Mouse (Mus musculus): ENCODE data around the gene Acvr1c. TPM values are rescaled to one million over a fixed set of nuclear protein-coding genes. Genes with fewer than 3 reads are reported as not detected.

The Acvr1c gene
- polyA plus RNA-seq, 1 experiment from 2014 or later, result 0.32 TPM

GRCm38 (mm10) chr2:58281046-58281445 lies 76.6 kb downstream of the Acvr1c start:
- Histone ChIP-seq H3K4me2 (no peak overlapping the region), H3K27me3 (no peaks in the 10 kb centered on the region), H3K9ac (no peak overlapping the region), H3K9me3 (no peaks in the 10 kb centered on the region), H3K36me3 (no peaks in the 10 kb centered on the region), H3K27ac (no peak overlapping the region), H3K4me1 (no peaks in the 10 kb centered on the region), H3K4me3 (no peak overlapping the region)
- WGBS, result 69% methylated on average over 3 of the region's 3 CpGs
- no peak for ATAC-seq (ENCODE audit: insufficient number of reproducible peaks, insufficient read depth, low FRiP score, low TSS enrichment, low read depth)

- 87% methylated on average over 5 of the region's 5 CpGs for WGBS
- Histone ChIP-seq H3K4me3 (no peak overlapping the region), H3K4me1 (no peaks in the 10 kb centered on the region), H3K9ac (no peak overlapping the region), H3K36me3 (no peaks in the 10 kb centered on the region), H3K27me3 (no peaks in the 10 kb centered on the region), H3K4me2 (no peak overlapping the region), H3K9me3 (no peaks in the 10 kb centered on the region), H3K27ac (no peak overlapping the region)
- no peak for ATAC-seq (ENCODE audit: insufficient number of reproducible peaks, insufficient read depth, low FRiP score, low TSS enrichment, low read depth)
These were observed 78.5 kb downstream of the Acvr1c start for GRCm38 (mm10) chr2:58279163-58279562.

GRCm38 (mm10) chr2:58276454-58276853 lies 81.2 kb downstream of the Acvr1c start:
- Histone ChIP-seq H3K4me3 (no peak overlapping the region), H3K9ac (no peak overlapping the region), H3K4me2 (no peak overlapping the region), H3K9me3 (no peaks in the 10 kb centered on the region), H3K27me3 (no peaks in the 10 kb centered on the region), H3K27ac (no peak overlapping the region), H3K36me3 (no peaks in the 10 kb centered on the region), H3K4me1 (no peaks in the 10 kb centered on the region)
- 86% methylated on average over 7 of the region's 7 CpGs for whole genome bisulfite sequencing
- ATAC-seq (ENCODE audit: insufficient number of reproducible peaks, insufficient read depth, low FRiP score, low TSS enrichment, low read depth), result no peak

GRCm38 (mm10) chr2:58240639-58241038 lies 117.1 kb downstream of the Acvr1c start:
- Histone ChIP-seq H3K4me3 (no peak overlapping the region), H3K4me1 (no peaks in the 10 kb centered on the region), H3K36me3 (no peaks in the 10 kb centered on the region), H3K9me3 (no peaks in the 10 kb centered on the region; the same call in 1 of the 2 replicates), H3K9ac (no peak overlapping the region), H3K27me3 (no peaks in the 10 kb centered on the region), H3K27ac (no peak overlapping the region), H3K4me2 (no peak overlapping the region)
- ATAC-seq (ENCODE audit: insufficient number of reproducible peaks, insufficient read depth, low FRiP score, low TSS enrichment, low read depth), result no peak
- 78% methylated on average over 4 of the region's 4 CpGs for WGBS

- Histone ChIP-seq H3K4me1 (no peaks in the 10 kb centered on the region), H3K27ac (no peak overlapping the region), H3K36me3 (no peaks in the 10 kb centered on the region), H3K4me3 (no peak overlapping the region), H3K27me3 (no peaks in the 10 kb centered on the region), H3K4me2 (no peak overlapping the region), H3K9ac (no peak overlapping the region), H3K9me3 (no peaks in the 10 kb centered on the region; the same call in 1 of the 2 replicates)
- no peak for ATAC-seq (ENCODE audit: insufficient number of reproducible peaks, insufficient read depth, low FRiP score, low TSS enrichment, low read depth)
- 67% methylated on average over 2 of the region's 2 CpGs for WGBS
These were observed 120.2 kb downstream of the Acvr1c start for GRCm38 (mm10) chr2:58237487-58237886.

Other genes starting within 250 kb of the Acvr1c start
- 0.26 and 0.97 TPM in 2 replicates for gene Cytip, start 162.4 kb downstream of the Acvr1c start, polyA plus RNA-seq (2015; fragmentation: Nextera tagmentation; extraction: Ambion mirVana)
- gene Gm17409, start 112.2 kb upstream of the Acvr1c start, polyA plus RNA-seq (2015; fragmentation: Nextera tagmentation; extraction: Ambion mirVana), result not detected in 2 replicates
- gene Acvr1, start 209.3 kb upstream of the Acvr1c start, polyA plus RNA-seq (2015; fragmentation: Nextera tagmentation; extraction: Ambion mirVana), result 8.9 and 12.0 TPM in 2 replicates
- 11.4 and 14.1 TPM in 2 replicates for gene Upp2, start 209.4 kb upstream of the Acvr1c start, polyA plus RNA-seq (2015; fragmentation: Nextera tagmentation; extraction: Ambion mirVana)